In the genomic region with DNA sequence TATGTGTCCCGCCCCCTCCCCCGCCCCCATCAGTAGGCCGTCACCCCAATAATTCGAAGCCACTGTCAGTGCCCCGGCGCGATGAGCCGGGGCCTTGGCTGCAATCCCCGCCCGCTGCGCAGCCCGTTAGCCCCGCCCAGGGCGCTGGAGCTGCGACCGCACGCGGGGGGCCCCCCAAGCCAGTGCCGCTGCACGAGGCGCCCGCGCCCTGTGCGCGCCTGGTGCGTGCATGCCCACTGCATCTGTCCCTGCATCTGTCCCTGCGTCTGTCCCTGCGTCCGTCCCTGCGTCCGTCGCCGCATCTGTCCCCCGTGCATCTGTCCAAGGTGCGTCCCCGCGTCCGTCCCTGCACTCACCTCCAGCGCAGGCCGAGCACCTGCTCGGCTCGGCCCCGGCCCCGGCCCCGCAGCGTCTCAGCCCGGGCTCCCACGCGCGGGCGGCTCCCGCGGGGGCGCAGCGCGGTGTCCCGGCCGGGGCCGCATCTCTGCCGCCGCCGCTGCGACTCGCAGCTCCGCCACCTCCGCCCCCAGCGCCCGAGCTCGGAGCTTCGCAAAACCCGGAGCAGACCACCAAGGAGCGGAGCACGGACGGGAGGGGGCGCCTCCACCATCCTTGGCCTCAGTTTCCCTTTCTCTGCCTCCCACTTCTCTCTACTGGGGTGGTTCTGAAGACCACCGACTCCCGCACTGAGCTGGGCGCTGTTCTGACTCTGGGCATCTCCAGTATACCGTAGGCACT, we compare ENCODE assay signal across 8 mouse cellular contexts. TPM values are rescaled to one million over a fixed set of nuclear protein-coding genes. Genes with fewer than 3 reads are reported as not detected.
A peak's percentile ranks its signal among the peaks of the same experiment; 100 is the strongest.
DNase-seq lines count a peak whose midpoint lies in the region; ATAC-seq and TF ChIP-seq lines count a peak whose summit lies in the region.

TSS of gene Sema6b (minus strand) at position 486 of the 738 bp plus-strand sequence.

- H3K4me3 ChIP-seq in cerebellum, adult 2 months (replicated peaks; ENCODE audit: insufficient read depth, low read depth, low read length): peak within 1 kb of the TSS; percentile 60
- peak within 1 kb of the TSS; percentile 68 for H3K4me3 ChIP-seq in intestine, embryonic 15.5 days (replicated peaks)
- H3K4me3 ChIP-seq in liver, embryonic 11.5 days (ENCODE audit: low read depth, low read length): peak within 1 kb of the TSS; percentile 70
- peak within 1 kb of the TSS; percentile 74 for H3K4me3 ChIP-seq in neural tube, embryonic 13.5 days

- H3K27me3 ChIP-seq in cerebellum, adult 2 months (ENCODE audit: control insufficient read depth, insufficient read depth, low read length): no peaks in the 10 kb centered on the region
- H3K27me3 ChIP-seq in intestine, embryonic 15.5 days (replicated peaks): peaks cover 59% of the 10 kb centered on the region
- H3K27me3 ChIP-seq in liver, embryonic 11.5 days (replicated peaks; ENCODE audit: control insufficient read depth, insufficient read depth, low read length): peaks cover 67% of the 10 kb centered on the region
- peaks cover 48% of the 10 kb centered on the region for H3K27me3 ChIP-seq in neural tube, embryonic 13.5 days

- peak; percentile 41; the same call in 1 of the 2 replicates for TF ChIP-seq POLR2A in cerebellum, adult 2 months (IDR thresholded peaks at IDR 0.05; ENCODE audit: borderline replicate concordance, insufficient read depth, low read length)

- peak within 1 kb of the TSS; percentile 100 for H3K4me2 ChIP-seq in intestine, embryonic 15.5 days (replicated peaks)
- peak within 1 kb of the TSS; percentile 99 for H3K4me2 ChIP-seq in liver, embryonic 11.5 days
- H3K4me2 ChIP-seq in neural tube, embryonic 13.5 days: peak within 1 kb of the TSS; percentile 76

- WGBS in cerebellum, adult 2 months: 2% methylated on average over 79 of the region's 79 CpGs
- WGBS in intestine, embryonic 15.5 days: 1% methylated on average over 69 of the region's 79 CpGs
- 2% methylated on average over 65 of the region's 79 CpGs for WGBS in liver, embryonic 11.5 days
- WGBS in neural tube, embryonic 13.5 days: under 1% methylated on average over 78 of the region's 79 CpGs

- peak within 1 kb of the TSS; percentile 65 for H3K27ac ChIP-seq in cerebellum, adult 2 months (ENCODE audit: insufficient read depth, low read length)
- no peak within 1 kb of the TSS for H3K27ac ChIP-seq in intestine, embryonic 15.5 days
- no peak within 1 kb of the TSS for H3K27ac ChIP-seq in liver, embryonic 11.5 days (ENCODE audit: low read depth, low read length)
- H3K27ac ChIP-seq in neural tube, embryonic 13.5 days (replicated peaks): peak within 1 kb of the TSS; percentile 78

- no peaks in the 10 kb centered on the region for H3K9me3 ChIP-seq in intestine, embryonic 15.5 days
- H3K9me3 ChIP-seq in liver, embryonic 11.5 days (ENCODE audit: control insufficient read depth, low read length): no peaks in the 10 kb centered on the region
- H3K9me3 ChIP-seq in neural tube, embryonic 13.5 days: no peaks in the 10 kb centered on the region

- peak; percentile 68 for DNase-seq in layer of hippocampus, adult 11-12 months (ENCODE audit: low spot score)
- no peak for DNase-seq in layer of hippocampus, adult 9-11 months
- peak; percentile 82 to 89 for DNase-seq in cerebellum, adult 2 months
- DNase-seq in liver, embryonic 11.5 days (ENCODE audit: low spot score): peak; percentile 78
- DNase-seq in natural killer cell, adult 2 months (ENCODE audit: low spot score in 2 of 2): no peak

- H3K36me3 ChIP-seq in intestine, embryonic 15.5 days: no peaks in the 10 kb centered on the region
- H3K36me3 ChIP-seq in liver, embryonic 11.5 days (ENCODE audit: control insufficient read depth, insufficient read depth, low read length): no peaks in the 10 kb centered on the region
- H3K36me3 ChIP-seq in neural tube, embryonic 13.5 days: no peaks in the 10 kb centered on the region

- ATAC-seq in frontal cortex, adult (ENCODE audit: low TSS enrichment): peak; percentile 38; the same call in 1 of the 2 replicates
- peak; percentile 41 for ATAC-seq in intestine, embryonic 15.5 days
- peak; percentile 43 for ATAC-seq in liver, embryonic 11.5 days (replicated peaks; ENCODE audit: low FRiP score)
- ATAC-seq in neural tube, embryonic 13.5 days (ENCODE audit: low read depth): peak; percentile 42

- peaks cover 13% of the 10 kb centered on the region for H3K4me1 ChIP-seq in cerebellum, adult 2 months (ENCODE audit: control insufficient read depth, insufficient read depth, low read length)
- peaks cover 31% of the 10 kb centered on the region for H3K4me1 ChIP-seq in intestine, embryonic 15.5 days (replicated peaks)
- peaks cover 21% of the 10 kb centered on the region for H3K4me1 ChIP-seq in liver, embryonic 11.5 days (replicated peaks; ENCODE audit: control insufficient read depth, insufficient read depth, low read length)
- H3K4me1 ChIP-seq in neural tube, embryonic 13.5 days (replicated peaks): peaks cover 61% of the 10 kb centered on the region

- H3K9ac ChIP-seq in intestine, embryonic 15.5 days: peak within 1 kb of the TSS; percentile 52
- peak within 1 kb of the TSS; percentile 52 for H3K9ac ChIP-seq in liver, embryonic 11.5 days (ENCODE audit: low read depth, low read length)
- peak within 1 kb of the TSS; percentile 85 for H3K9ac ChIP-seq in neural tube, embryonic 13.5 days

- TF ChIP-seq CTCF in cerebellum, adult 2 months (IDR thresholded peaks at IDR 0.05; ENCODE audit: borderline replicate concordance, insufficient read depth, low read depth, low read length): no peak

RNA-seq across cellular contexts. Expression of gene Sema6b, which starts in this region (rescaled TPM):
- 51.8 and 54.3 TPM in 2 replicates for polyA plus RNA-seq in cerebellum, adult 2 months (2012; rRNA removed)
- 1.4 TPM in 2 replicates for polyA plus RNA-seq in intestine, embryonic 15.5 days (2015; fragmentation: Nextera tagmentation; extraction: Ambion mirVana)
- polyA plus RNA-seq in liver, embryonic 11.5 days (2014; fragmentation: Nextera tagmentation; extraction: Ambion mirVana): 1.4 and 1.5 TPM in 2 replicates
- polyA plus RNA-seq in neural tube, embryonic 13.5 days (2015; fragmentation: Nextera tagmentation; extraction: Ambion mirVana): 10.9 and 11.1 TPM in 2 replicates

Comparison
In these comparisons a context has a peak if more than half of its experiments do, and no peak if none do; other contexts are left out.
1. DNase-seq: peak in layer of hippocampus, adult 11-12 months (single experiment), cerebellum, adult 2 months (2 of 2) and liver, embryonic 11.5 days (single experiment); none in layer of hippocampus, adult 9-11 months (single experiment) and natural killer cell, adult 2 months (0 of 2).
2. H3K27ac ChIP-seq: peak in cerebellum, adult 2 months (single experiment) and neural tube, embryonic 13.5 days (single experiment); none in intestine, embryonic 15.5 days (single experiment) and liver, embryonic 11.5 days (single experiment).
3. Peak in every context shown above with its lines, with median percentiles within 50 percentile points of each other: H3K4me3 ChIP-seq, ATAC-seq, H3K4me2 ChIP-seq and H3K9ac ChIP-seq.